Mouse (Mus musculus) embryonic fibroblast, embryonic 13.5 days (primary cell): Measurements from ENCODE around the gene Hs3st2.

Experiments used
- CTCF ChIP-seq: IDR thresholded peaks from 2 replicates; pipeline ENCODE4 v1.5.1; 2011; ENCODE audit warnings: mild to moderate bottlenecking, control low read depth, low read length, moderate library complexity, borderline replicate concordance; ENCODE audit not compliant: insufficient read depth
- POLR2A ChIP-seq: IDR thresholded peaks from 2 replicates; pipeline ENCODE4 v1.6.1; 2011; ENCODE audit warnings: low read depth, mild to moderate bottlenecking, control low read depth, low read length, moderate library complexity

DNA sequence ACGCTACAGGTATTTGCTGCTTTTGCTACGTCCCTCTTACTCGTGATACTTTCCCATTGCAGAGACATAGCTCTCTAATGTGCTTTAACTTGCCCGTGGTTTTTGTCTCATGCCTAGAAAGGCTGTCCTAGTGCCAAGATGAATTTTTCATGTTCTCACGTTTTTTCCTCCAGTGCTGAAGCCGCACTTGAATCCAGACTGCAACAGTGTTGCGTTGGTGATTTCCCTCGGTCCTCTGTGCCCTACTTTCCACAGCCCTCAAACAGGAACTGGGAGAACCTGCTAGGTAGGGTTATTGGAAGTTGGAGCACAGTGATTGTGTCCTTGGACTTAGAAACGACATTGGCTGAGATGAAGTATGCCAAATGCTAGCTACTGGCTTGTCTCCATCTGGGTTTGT, 97.7 kb downstream of the Hs3st2 start:
- TF ChIP-seq CTCF (no peak), POLR2A (no peak)
